Mouse (Mus musculus) adrenal gland, adult 2 months (tissue): ENCODE results near the gene Slc4a4. TPM values are rescaled to one million over a fixed set of nuclear protein-coding genes. Genes with fewer than 3 reads are reported as not detected.

Experiments
- DNase-seq: peaks from one replicate; pipeline ENCODE4 v3.0.0; 2021
- polyA plus RNA-seq: library from polyadenylated mRNA; depleted of rRNA; stranded (reverse); fragments of >200 nt; gene quantifications from 2 replicates; pipeline ENCODE4 v1.2.3, GENCODE M21; 2012
- total RNA-seq, 2 experiments: library from RNA; stranded (reverse); gene quantifications; 2 replicates each; pipeline ENCODE4 v1.2.3; 2021

Slc4a4 gene
- total and polyA plus RNA-seq, 3 experiments = 3.3 to 65.1 (median 42.7) TPM

- no peak for DNase-seq
Measured at GRCm38 (mm10) chr5:88999793-89000192, 113.2 kb downstream of the Slc4a4 start.

GRCm38 (mm10) chr5:89000598-89000997 lies 114.0 kb downstream of the Slc4a4 start:
- no peak for DNase-seq

- DNase-seq = no peak
Measured at GRCm38 (mm10) chr5:89010116-89010515, 123.5 kb downstream of the Slc4a4 start.

GRCm38 (mm10) chr5:89012456-89012855 lies 125.8 kb downstream of the Slc4a4 start:
- DNase-seq = no peak

- no peak for DNase-seq
Measured at GRCm38 (mm10) chr5:89014782-89015181, 128.2 kb downstream of the Slc4a4 start.

- DNase-seq = no peak
Measured at GRCm38 (mm10) chr5:89015878-89016277, 129.3 kb downstream of the Slc4a4 start.

GRCm38 (mm10) chr5:89018537-89018936 lies 131.9 kb downstream of the Slc4a4 start:
- no peak for DNase-seq

GRCm38 (mm10) chr5:89024413-89024812 lies 137.8 kb downstream of the Slc4a4 start:
- DNase-seq = no peak

- no peak for DNase-seq
Measured at GRCm38 (mm10) chr5:89027518-89028085, 141.0 kb downstream of the Slc4a4 start.

GRCm38 (mm10) chr5:89032647-89033046 lies 146.0 kb downstream of the Slc4a4 start:
- DNase-seq = peak; percentile 43

- DNase-seq = peak; percentile 29
Measured at GRCm38 (mm10) chr5:89033256-89033655, 146.6 kb downstream of the Slc4a4 start.

GRCm38 (mm10) chr5:89036147-89036546 lies 149.5 kb downstream of the Slc4a4 start:
- DNase-seq = no peak

- DNase-seq = peak; percentile 41
Measured at GRCm38 (mm10) chr5:89040814-89041213, 154.2 kb downstream of the Slc4a4 start.

GRCm38 (mm10) chr5:89043846-89044245 lies 157.2 kb downstream of the Slc4a4 start:
- no peak for DNase-seq

GRCm38 (mm10) chr5:89044801-89045200 lies 158.2 kb downstream of the Slc4a4 start:
- DNase-seq = no peak

GRCm38 (mm10) chr5:89051577-89051976 lies 165.0 kb downstream of the Slc4a4 start:
- DNase-seq = no peak

GRCm38 (mm10) chr5:89052230-89052629 lies 165.6 kb downstream of the Slc4a4 start:
- DNase-seq = no peak

- DNase-seq = no peak
Measured at GRCm38 (mm10) chr5:89055656-89056055, 169.0 kb downstream of the Slc4a4 start.

GRCm38 (mm10) chr5:89056370-89056769 lies 169.8 kb downstream of the Slc4a4 start:
- no peak for DNase-seq

GRCm38 (mm10) chr5:89061097-89061496 lies 174.5 kb downstream of the Slc4a4 start:
- DNase-seq = no peak

- no peak for DNase-seq
Measured at GRCm38 (mm10) chr5:89062286-89062685, 175.7 kb downstream of the Slc4a4 start.

- DNase-seq = no peak
Measured at GRCm38 (mm10) chr5:89067111-89067510, 180.5 kb downstream of the Slc4a4 start.

- DNase-seq = no peak
Measured at GRCm38 (mm10) chr5:89068072-89068471, 181.5 kb downstream of the Slc4a4 start.

- no peak for DNase-seq
Measured at GRCm38 (mm10) chr5:89070051-89070450, 183.4 kb downstream of the Slc4a4 start.

GRCm38 (mm10) chr5:89071957-89072356 lies 185.3 kb downstream of the Slc4a4 start:
- DNase-seq = no peak
